8 mouse cellular contexts compared by ENCODE assay signal in the genomic region with DNA sequence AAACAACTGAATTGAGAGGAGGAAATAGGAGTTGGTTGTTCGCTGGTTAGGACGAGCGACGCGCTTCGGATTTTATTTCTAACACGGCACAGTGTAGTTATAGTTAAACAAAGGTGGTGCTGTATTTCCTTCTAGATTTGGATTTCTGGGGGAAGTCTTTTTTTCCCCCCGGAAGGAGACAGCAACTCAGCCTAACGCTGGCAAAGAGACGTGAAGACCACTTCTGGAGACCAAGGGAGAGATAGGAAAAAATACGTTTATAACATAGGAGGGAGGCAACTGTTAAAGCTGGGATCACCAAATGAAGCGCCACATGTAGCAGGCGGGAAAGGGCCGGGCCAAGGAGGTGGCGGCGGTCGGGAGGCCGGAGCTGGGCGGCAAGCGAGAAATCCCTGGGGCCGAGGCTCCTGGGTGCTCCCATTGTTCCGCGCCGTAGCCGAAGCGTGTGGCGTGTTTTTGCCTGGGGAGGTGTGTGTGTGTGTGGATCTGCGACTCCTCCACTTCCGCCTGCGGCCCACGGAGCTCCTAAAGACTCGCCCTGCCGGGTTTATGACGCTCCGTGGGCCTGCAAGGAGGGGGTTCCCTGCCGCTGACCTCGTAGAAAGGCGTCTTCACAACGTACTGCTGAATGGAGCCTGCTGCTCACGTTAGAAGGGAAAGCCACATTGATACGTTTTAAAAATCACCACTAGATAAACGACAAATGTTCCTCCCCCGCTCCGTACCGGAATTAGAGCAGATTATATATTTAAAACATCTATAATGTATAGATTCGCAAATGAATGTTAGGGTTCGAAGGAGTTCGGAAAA. TPM values are rescaled to one million over a fixed set of nuclear protein-coding genes. Genes with fewer than 3 reads are reported as not detected.
A peak's percentile ranks its signal among the peaks of the same experiment; 100 is the strongest.
DNase-seq lines count a peak whose midpoint lies in the region; ATAC-seq and TF ChIP-seq lines count a peak whose summit lies in the region.

No protein-coding gene starts in this region.

- H3K4me3 ChIP-seq in embryonic fibroblast, embryonic 13.5 days (ENCODE audit: insufficient read depth, low read length), result peak overlapping the region; percentile 65
- H3K4me3 ChIP-seq in heart, embryonic 15.5 days, result peak overlapping the region; percentile 65
- H3K4me3 ChIP-seq in liver, embryonic 16.5 days (ENCODE audit: low read depth, low read length), result peak overlapping the region; percentile 78
- peak overlapping the region; percentile 62 for H3K4me3 ChIP-seq in neural tube, embryonic 11.5 days (ENCODE audit: low read depth, low read length)
- H3K4me3 ChIP-seq in testis, adult 2 months (ENCODE audit: control insufficient read depth, low read depth, low read length), result peak overlapping the region; percentile 97

- WGBS in heart, embryonic 15.5 days, result under 1% methylated on average over 48 of the region's 48 CpGs
- under 1% methylated on average over 48 of the region's 48 CpGs for WGBS in liver, embryonic 16.5 days (ENCODE audit: insufficient replicate concordance)
- under 1% methylated on average over 45 of the region's 48 CpGs for WGBS in neural tube, embryonic 11.5 days

- no peaks in the 10 kb centered on the region for H3K27me3 ChIP-seq in heart, embryonic 15.5 days
- peaks cover 8% of the 10 kb centered on the region for H3K27me3 ChIP-seq in liver, embryonic 16.5 days (ENCODE audit: control insufficient read depth, insufficient read depth, low read depth, low read length)
- no peaks in the 10 kb centered on the region for H3K27me3 ChIP-seq in neural tube, embryonic 11.5 days (ENCODE audit: control insufficient read depth, insufficient read depth, low read length)
- no peaks in the 10 kb centered on the region for H3K27me3 ChIP-seq in testis, adult 2 months (ENCODE audit: control insufficient read depth, insufficient read depth, low read length)

- no peaks in the 10 kb centered on the region for H3K9me3 ChIP-seq in heart, embryonic 15.5 days (replicated peaks)
- no peaks in the 10 kb centered on the region for H3K9me3 ChIP-seq in liver, embryonic 16.5 days (replicated peaks; ENCODE audit: control insufficient read depth, low read length)
- H3K9me3 ChIP-seq in neural tube, embryonic 11.5 days (ENCODE audit: control insufficient read depth, low read length), result no peaks in the 10 kb centered on the region

- no peaks in the 10 kb centered on the region for H3K4me1 ChIP-seq in embryonic fibroblast, embryonic 13.5 days (ENCODE audit: control insufficient read depth, insufficient read depth, low read length)
- peaks cover 13% of the 10 kb centered on the region for H3K4me1 ChIP-seq in heart, embryonic 15.5 days (replicated peaks)
- H3K4me1 ChIP-seq in liver, embryonic 16.5 days (ENCODE audit: control insufficient read depth, low read depth, low read length), result peaks cover 19% of the 10 kb centered on the region
- H3K4me1 ChIP-seq in neural tube, embryonic 11.5 days (ENCODE audit: control insufficient read depth, insufficient read depth, low read length), result peaks cover 30% of the 10 kb centered on the region
- peaks cover 10% of the 10 kb centered on the region for H3K4me1 ChIP-seq in testis, adult 2 months (ENCODE audit: control insufficient read depth, insufficient read depth, low read length)

- no peak for ATAC-seq in heart, embryonic 15.5 days (replicated peaks; ENCODE audit: insufficient number of reproducible peaks, insufficient read depth, low FRiP score, low read depth)
- no peak for ATAC-seq in liver, embryonic 16.5 days (ENCODE audit: low read depth)
- no peak for ATAC-seq in neural tube, embryonic 11.5 days (ENCODE audit: insufficient read depth, low FRiP score, low TSS enrichment)

- H3K36me3 ChIP-seq in heart, embryonic 15.5 days, result no peaks in the 10 kb centered on the region
- H3K36me3 ChIP-seq in liver, embryonic 16.5 days (ENCODE audit: control insufficient read depth, insufficient read depth), result no peaks in the 10 kb centered on the region
- H3K36me3 ChIP-seq in neural tube, embryonic 11.5 days (ENCODE audit: control insufficient read depth, insufficient read depth, low read length), result no peaks in the 10 kb centered on the region
- no peaks in the 10 kb centered on the region for H3K36me3 ChIP-seq in testis, adult 2 months (ENCODE audit: control insufficient read depth, insufficient read depth, low read length)

- TF ChIP-seq CTCF in embryonic fibroblast, embryonic 13.5 days (IDR thresholded peaks at IDR 0.05; ENCODE audit: borderline replicate concordance, insufficient read depth, low read length), result no peak
- no peak for TF ChIP-seq CTCF in testis, adult 2 months (IDR thresholded peaks at IDR 0.05; ENCODE audit: control insufficient read depth, insufficient read depth, insufficient replicate concordance, low read depth, low read length)

- H3K27ac ChIP-seq in embryonic fibroblast, embryonic 13.5 days (ENCODE audit: insufficient read depth, low read length), result peak overlapping the region; percentile 100
- H3K27ac ChIP-seq in heart, embryonic 15.5 days, result peak overlapping the region; percentile 99
- H3K27ac ChIP-seq in liver, embryonic 16.5 days (ENCODE audit: low read length), result peak overlapping the region; percentile 99
- H3K27ac ChIP-seq in neural tube, embryonic 11.5 days (ENCODE audit: low read depth, low read length), result peak overlapping the region; percentile 100
- H3K27ac ChIP-seq in testis, adult 2 months (ENCODE audit: control insufficient read depth, insufficient read depth, low read depth, low read length), result peak overlapping the region; percentile 99

- peak; percentile 61 for TF ChIP-seq POLR2A in embryonic fibroblast, embryonic 13.5 days (IDR thresholded peaks at IDR 0.05; ENCODE audit: low read depth, low read length)
- TF ChIP-seq POLR2A in testis, adult 2 months (IDR thresholded peaks at IDR 0.05; ENCODE audit: control insufficient read depth, low read depth, low read length), result peak; percentile 23; the same call in 1 of the 2 replicates

- peak; percentile 71 for DNase-seq in 416B (ENCODE audit: low read depth)
- DNase-seq in adrenal gland, adult 8-10 months, result peak; percentile 49
- DNase-seq in kidney, postnatal 10 days, result peak; percentile 74
- peak; percentile 76 for DNase-seq in neural tube, embryonic 11.5 days (ENCODE audit: low spot score)

- peak overlapping the region; percentile 91 for H3K4me2 ChIP-seq in heart, embryonic 15.5 days
- H3K4me2 ChIP-seq in liver, embryonic 16.5 days (ENCODE audit: low read depth, low read length), result peak overlapping the region; percentile 87
- peak overlapping the region; percentile 99 for H3K4me2 ChIP-seq in neural tube, embryonic 11.5 days (ENCODE audit: low read depth)

- H3K9ac ChIP-seq in heart, embryonic 15.5 days, result peak overlapping the region; percentile 84
- H3K9ac ChIP-seq in liver, embryonic 16.5 days (ENCODE audit: low read depth, low read length), result peak overlapping the region; percentile 93
- H3K9ac ChIP-seq in neural tube, embryonic 11.5 days (ENCODE audit: low read length), result peak overlapping the region; percentile 100

RNA-seq across cellular contexts. Expression of gene Mllt10, which starts 2.5 kb away (rescaled TPM):
- total RNA-seq in adrenal gland, adult 8-10 months (2022), result 10 to 100 TPM; 38.8 to 84.1 (median 45.1) TPM
- 49.3 and 52.0 TPM in 2 replicates for polyA plus RNA-seq in embryonic fibroblast, embryonic 13.5 days (2011; ENCODE audit: insufficient read length, low read depth, missing spikeins)
- 35.1 and 36.0 TPM in 2 replicates for polyA plus RNA-seq in heart, embryonic 15.5 days (2015; fragmentation: Nextera tagmentation; extraction: Ambion mirVana)
- polyA plus RNA-seq in liver, embryonic 16.5 days (2015; fragmentation: Nextera tagmentation; extraction: Ambion mirVana), result 23.8 and 24.3 TPM in 2 replicates
- 39.4 and 42.6 TPM in 2 replicates for polyA plus RNA-seq in neural tube, embryonic 11.5 days (2014; fragmentation: Nextera tagmentation; extraction: Ambion mirVana)
- 155 and 165 TPM in 2 replicates for polyA plus RNA-seq in testis, adult 2 months (2012; rRNA removed)

RNA-seq across cellular contexts. Expression of gene Skida1, which starts 8.7 kb away (rescaled TPM):
- total RNA-seq in adrenal gland, adult 8-10 months (2022), result 1 to 10 TPM; 2.0 to 5.2 (median 3.5) TPM
- polyA plus RNA-seq in embryonic fibroblast, embryonic 13.5 days (2011; ENCODE audit: insufficient read length, low read depth, missing spikeins), result 4.4 and 8.5 TPM in 2 replicates
- polyA plus RNA-seq in heart, embryonic 15.5 days (2015; fragmentation: Nextera tagmentation; extraction: Ambion mirVana), result 4.8 and 5.3 TPM in 2 replicates
- polyA plus RNA-seq in liver, embryonic 16.5 days (2015; fragmentation: Nextera tagmentation; extraction: Ambion mirVana), result 0.28 and 0.38 TPM in 2 replicates
- polyA plus RNA-seq in neural tube, embryonic 11.5 days (2014; fragmentation: Nextera tagmentation; extraction: Ambion mirVana), result 12.0 and 15.5 TPM in 2 replicates
- 0.06 and 0.23 TPM in 2 replicates for polyA plus RNA-seq in testis, adult 2 months (2012; rRNA removed)

RNA-seq across cellular contexts. Expression of gene A930004D18Rik, which starts 20.0 kb away (rescaled TPM):
- total RNA-seq in adrenal gland, adult 8-10 months (2022), result 1 to 10 TPM; 1.1 to 2.4 (median 1.4) TPM
- 6.4 and 8.6 TPM in 2 replicates for polyA plus RNA-seq in embryonic fibroblast, embryonic 13.5 days (2011; ENCODE audit: insufficient read length, low read depth, missing spikeins)
- 11.6 and 13.2 TPM in 2 replicates for polyA plus RNA-seq in heart, embryonic 15.5 days (2015; fragmentation: Nextera tagmentation; extraction: Ambion mirVana)
- 1.3 and 1.4 TPM in 2 replicates for polyA plus RNA-seq in liver, embryonic 16.5 days (2015; fragmentation: Nextera tagmentation; extraction: Ambion mirVana)
- 6.9 and 7.6 TPM in 2 replicates for polyA plus RNA-seq in neural tube, embryonic 11.5 days (2014; fragmentation: Nextera tagmentation; extraction: Ambion mirVana)
- 0.07 and 0.29 TPM in 2 replicates for polyA plus RNA-seq in testis, adult 2 months (2012; rRNA removed)
